Mouse (Mus musculus) induced T-regulatory cell, adult 2 months (primary cell): Measurements from ENCODE around the gene Armcx5.
"Not testable (repeated sequence)": the region's sequence is repeated elsewhere in the genome, so short reads cannot be mapped to it uniquely, and the experiment has no call there.

ENCODE experiments used
- DNase-seq: peaks from one replicate; pipeline ENCODE4 v3.0.0-alpha.2; 2012; ENCODE audit warnings: low read depth

The Armcx5 gene

DNA sequence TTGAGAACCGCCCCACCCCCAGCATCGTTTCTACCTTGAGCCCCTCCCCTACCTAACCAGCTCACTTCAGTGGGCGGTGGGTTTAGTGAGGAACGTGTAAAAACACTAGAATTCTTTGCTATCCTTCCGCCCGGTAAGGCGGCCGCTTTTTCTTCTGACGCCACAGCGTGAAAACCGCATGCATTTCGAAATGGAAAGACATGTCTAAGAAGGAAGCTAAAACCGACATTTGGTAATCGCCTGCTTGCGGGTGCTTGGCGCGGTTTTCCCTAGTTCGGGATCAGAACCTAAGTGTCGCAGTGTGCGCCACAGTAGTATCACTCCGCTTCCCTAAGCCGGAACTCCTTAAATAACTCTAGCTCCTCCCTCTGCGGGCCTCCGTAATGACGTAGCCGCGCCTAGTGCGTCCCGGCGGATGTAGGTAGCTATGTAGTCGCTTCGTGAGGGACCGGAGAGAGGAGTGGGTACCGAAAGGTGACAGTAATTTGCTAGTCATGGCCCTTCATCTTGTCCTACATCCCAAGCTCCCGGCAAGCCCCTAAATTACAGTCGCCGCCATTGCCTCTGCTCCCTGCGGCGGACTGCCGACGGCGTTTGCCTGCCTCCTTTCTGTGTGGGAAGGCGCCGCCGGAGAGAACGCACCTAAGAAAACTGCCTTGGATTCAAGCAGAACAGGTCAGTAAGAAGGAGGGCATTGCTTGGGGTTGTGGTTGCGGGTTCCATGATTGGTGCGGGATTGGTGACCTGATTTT lies at the start of gene Armcx5, which contains the start of gene Gprasp1:
TSS of gene Armcx5 (plus strand) at position 430 of the 752 bp plus-strand sequence.
TSS of gene Gprasp1 (plus strand) at position 430 of the 752 bp plus-strand sequence.
- DNase-seq = peak; percentile 93

GRCm38 (mm10) chrX:135693633-135694032 lies 48.9 kb upstream of the Armcx5 start, which contains the start of gene Tcp11x2:
TSS of gene Tcp11x2 (minus strand) at chrX:135693790.
- DNase-seq = no peak

DNA sequence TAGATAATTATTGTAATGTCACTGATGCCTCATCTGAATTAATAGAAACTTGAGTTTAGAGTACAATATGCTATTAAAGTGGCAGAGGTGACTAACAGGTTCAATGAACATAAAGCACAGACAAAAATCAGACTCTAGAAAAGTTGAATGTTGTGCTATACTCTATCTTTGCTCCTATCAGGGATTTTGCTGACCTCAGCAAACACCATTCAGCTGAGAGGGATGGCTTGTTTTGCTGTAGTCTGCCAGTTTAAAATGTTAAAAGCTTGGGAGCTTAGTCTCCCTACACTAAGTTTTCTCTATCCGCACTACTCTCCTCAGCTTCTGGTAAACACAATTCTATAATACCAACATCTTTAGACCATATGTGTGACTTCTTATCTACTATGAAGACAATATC lies 39.4 kb upstream of the Armcx5 start:
- DNase-seq = no peak

DNA sequence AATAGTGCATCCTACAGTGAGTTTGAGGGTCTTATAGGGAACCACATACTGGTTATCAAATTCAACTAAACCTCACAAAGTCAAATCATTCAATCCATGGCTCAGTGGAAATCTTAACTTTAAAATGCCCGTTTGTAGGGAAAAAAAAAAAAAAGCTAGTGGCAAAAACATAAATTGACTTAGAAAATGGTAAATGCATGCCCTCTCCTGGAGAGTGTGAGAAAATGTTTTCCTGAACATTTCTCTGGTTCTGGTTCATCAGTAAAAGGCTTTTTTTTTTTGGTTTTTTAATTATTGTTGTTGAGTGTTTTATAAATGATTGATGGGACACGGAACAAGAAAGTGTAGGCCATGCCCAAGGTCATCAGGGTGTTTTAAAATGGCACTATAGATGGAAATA lies 38.2 kb upstream of the Armcx5 start:
- no peak for DNase-seq

DNA sequence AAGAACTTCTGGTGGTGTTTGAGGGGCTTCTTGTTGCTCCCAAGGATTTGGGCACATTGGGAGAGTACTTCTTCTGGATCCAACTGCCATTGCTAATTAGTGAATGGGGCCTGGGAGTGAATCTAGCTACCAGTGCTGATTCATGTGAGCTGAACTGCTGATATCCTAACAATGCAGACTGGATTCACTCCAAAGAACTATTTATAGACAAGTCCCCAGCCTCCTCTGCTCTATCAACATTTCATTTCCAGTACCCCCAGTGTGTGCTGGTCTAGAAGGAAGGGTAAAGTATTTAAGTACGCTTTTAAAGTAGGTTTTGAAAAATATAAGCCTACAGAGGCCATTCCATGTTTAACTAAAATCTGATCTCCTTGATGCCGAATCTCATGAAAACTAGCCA lies 29.7 kb upstream of the Armcx5 start:
- DNase-seq = no peak

- no peak for DNase-seq
Observed at GRCm38 (mm10) chrX:135725161-135725560, 17.4 kb upstream of the Armcx5 start, which contains the start of gene Tmsb15a. TSS of gene Tmsb15a (minus strand) at chrX:135725261.

DNA sequence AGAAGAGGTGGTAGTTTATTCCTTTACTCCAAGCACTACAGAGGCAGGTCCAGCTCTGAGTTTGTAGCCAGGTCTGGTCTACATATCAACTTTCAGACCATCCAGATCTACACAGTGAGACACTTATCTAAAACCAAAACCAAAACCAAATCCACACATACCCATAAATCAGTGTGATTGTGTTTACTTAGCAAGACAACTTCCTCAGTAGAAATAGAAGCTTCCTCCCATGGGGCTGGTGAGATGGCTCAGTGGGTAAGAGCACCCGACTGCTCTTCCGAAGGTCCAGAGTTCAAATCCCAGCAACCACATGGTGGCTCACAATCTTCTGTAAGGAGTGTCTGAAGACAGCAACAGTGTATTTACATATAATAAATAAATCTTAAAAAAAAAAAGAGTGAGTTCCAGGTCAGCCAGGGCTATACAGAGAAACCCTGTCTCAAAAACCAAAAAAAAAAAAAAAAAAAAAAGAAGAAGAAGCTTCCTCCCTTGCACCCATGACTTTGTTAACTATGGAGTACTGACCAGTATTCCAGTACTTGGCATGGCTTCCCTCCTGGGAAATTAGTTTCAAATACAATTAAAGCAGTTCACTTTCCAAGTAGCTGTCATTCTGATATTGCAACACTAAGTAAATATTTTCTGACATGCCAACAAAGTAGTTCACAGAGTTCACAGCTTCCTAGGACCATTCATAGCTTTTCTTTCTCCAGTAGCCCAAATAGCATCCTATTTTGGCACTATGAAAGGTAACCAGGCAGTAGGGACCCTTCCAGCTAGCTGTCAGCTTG lies 3.6 kb upstream of the Armcx5 start:
- DNase-seq = peak; percentile 19

DNA sequence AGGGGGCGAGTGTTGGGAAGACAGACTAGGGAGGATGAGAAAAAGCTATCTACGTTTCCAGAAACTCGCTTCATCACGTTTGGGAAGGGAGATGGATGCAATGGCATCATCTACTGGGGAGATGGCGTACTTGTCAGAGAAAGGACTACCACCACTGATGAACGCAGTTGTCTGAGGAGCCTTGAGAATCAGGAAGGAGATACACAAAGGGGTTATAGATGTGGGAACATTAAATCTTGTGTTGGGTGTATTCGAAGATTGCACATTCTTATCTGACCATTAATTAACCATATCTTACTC lies 473 bp downstream of the Armcx5 start:
- no peak for DNase-seq

DNA sequence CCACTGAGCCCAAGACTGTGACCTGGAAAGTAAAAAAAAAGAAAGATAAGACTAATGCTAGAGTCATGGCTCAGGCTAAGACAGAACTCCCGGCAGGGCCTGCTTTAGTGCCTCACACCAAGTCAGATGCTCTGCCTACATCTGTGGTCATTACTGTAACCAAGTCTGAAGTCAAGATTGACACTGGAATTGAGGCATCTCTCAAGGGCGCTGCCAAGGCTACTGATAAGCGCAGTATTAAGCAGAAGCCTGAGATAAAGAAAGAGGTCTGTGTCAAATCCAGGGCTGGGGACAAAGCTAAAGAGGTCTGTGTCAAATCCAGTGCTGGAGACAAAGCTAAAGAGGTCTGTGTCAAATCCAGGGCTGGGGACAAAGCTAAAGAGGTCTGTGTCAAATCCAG lies 2.8 kb downstream of the Armcx5 start:
- DNase-seq = not testable (repeated sequence)

GRCm38 (mm10) chrX:135752832-135753231 lies 10.3 kb downstream of the Armcx5 start:
- peak; percentile 80 for DNase-seq

DNA sequence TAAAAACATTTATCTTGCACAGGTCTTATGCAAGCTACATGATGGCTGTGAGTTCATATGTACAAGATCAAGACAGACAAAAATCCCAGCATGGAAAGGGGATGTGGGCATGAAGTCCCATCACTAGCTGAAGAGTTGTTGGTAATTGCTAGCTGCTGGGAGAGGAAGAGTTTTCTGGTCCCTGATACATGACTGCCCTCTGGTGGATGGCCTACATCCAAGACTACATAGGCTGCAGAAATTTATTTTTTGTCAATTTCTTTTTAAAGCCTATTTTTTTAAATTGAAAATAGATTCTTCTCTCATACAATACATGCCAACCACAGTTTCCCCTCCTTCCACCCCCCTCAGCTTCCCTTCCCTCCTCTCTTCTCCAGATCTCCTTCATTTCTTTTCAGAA lies 19.2 kb downstream of the Armcx5 start:
- peak; percentile 36 for DNase-seq

GRCm38 (mm10) chrX:135768043-135768548 lies 25.6 kb downstream of the Armcx5 start:
- no peak for DNase-seq

DNA sequence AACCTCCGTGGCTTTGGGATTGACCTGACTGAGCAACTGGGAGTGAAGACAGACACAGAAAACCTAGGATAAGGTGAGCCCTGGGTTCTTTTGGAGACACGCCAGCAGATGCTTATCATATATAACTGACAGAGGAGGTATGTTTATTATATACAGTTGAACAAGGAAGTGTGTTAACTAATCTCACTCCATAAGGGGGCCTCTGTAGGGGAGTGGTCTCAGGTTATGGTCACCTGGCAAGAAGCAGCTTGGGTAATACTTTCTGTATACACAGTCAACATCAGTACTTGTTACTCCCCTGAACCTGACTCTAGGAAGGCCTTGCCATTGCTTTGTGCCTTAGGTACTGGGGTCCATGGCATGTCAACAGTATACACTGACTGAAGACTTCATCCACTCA lies 26.0 kb downstream of the Armcx5 start:
- DNase-seq = no peak

- no peak for DNase-seq
Observed at GRCm38 (mm10) chrX:135791536-135791935, 49.0 kb downstream of the Armcx5 start.

GRCm38 (mm10) chrX:135792326-135792725 lies 49.8 kb downstream of the Armcx5 start:
- DNase-seq = no peak

DNA sequence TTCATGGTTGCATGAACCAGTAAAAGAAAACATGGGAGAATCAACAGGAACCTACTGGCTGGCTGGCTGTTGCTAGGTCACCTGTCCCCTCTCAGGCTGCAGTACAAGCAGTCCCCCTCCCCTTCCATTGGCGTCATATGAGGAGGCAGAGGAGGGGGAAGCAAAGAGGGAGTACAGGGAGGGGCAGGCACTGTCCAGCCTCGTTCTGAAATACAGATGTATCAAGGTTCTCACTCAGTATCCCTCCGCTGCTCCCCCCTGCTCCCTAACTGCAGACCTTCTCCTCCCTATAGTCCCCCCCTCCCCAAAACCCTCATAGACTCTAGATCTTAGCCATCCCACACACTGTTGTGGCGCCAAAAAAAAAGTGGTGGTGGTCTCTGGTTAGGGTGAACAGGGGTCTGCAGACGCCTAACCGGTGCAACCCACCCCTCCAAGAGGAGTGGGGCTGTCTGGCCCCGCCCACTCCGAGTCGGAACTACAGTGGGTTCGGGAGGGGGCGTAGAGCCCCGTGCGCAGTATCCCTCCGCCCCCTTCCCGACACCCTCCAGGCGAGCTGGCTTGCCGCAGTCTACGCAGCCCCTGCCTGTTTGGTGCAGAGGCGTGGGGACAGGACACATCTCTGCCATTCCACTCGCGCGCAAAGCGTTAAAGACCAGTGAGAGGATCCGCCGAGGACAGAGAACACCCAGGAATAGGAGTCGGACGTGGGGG lies 53.2 kb downstream of the Armcx5 start:
- peak; percentile 18 for DNase-seq

DNA sequence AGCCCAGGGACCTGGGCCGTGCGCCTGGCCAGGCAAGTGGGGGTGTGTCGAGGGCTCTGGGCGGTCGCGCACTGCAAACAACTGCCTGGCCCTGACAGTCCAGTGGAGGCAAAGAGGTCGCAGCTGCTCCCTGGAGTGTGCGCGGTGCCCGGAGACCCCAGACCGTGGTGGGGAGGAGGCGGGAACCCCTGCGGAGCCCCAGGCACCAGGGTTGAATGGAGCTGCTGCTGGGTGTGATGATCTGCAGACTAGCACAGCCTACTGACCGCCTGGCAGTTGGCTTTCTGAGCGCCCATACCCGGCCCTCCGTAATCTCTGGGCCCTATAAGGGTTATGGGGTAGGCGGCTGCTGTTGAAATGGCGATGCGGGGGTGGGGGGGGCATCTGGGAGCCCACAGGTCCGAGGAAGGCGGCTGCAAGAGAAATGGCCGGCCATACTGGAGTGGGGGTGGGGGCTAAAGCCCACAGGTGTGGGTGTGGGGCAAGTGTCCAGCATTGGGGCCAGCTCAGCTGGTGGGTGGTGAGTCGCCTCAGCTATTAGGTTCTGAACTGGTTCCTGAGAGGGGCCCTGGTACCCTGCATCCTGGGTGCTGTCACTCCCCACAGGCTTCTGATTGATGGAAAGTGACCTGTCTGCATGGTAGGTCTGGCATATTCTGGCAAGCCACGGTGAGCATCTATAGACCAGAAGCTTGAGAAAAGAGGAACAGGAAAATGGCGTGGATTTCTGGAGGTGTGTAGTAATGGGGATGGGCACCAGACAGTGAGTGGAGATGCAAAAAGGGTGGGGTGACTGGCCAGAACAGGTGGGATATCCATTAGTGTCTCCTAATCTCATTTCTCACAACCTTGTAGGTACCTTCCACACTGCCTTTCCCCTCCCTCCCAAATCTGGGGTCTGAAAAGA lies 54.0 kb downstream of the Armcx5 start:
- peak; percentile 16 for DNase-seq
